Mouse (Mus musculus) liver, embryonic 14.5 days (tissue): ENCODE results near the gene Mtx3.

ENCODE experiments used
- CTCF ChIP-seq: IDR thresholded peaks from 2 replicates; pipeline ENCODE4 v1.5.1; 2016; ENCODE audit warnings: antibody characterized with exemption, low read depth, control low read depth
- EP300 ChIP-seq: IDR thresholded peaks from 2 replicates; pipeline ENCODE4 v1.6.1; 2016; ENCODE audit warnings: antibody characterized with exemption, low read depth

DNA sequence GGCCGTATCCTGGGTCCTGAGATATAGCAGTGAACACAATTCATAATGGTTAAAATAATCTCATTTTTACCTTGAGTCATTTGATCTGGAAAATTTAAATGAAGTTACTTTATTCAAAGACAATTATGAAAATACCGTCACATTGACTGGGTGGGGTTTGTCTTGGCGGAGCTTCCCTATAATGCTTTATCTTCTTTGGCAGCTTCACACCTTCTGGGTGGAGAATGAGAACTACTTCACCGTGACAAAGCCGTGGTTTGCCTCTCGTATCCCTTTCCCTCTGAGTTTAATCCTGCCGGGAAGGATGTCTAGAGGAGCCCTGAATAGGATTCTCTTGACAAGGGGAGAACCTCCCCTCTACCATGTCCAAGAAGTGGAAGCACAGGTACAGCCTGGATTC is 2.8 kb downstream of the Mtx3 start:
- TF ChIP-seq CTCF (no peak), EP300 (no peak)
